Mouse (Mus musculus): Measurements from ENCODE around the gene Nipal1.

- TF ChIP-seq CTCF (IDR thresholded peaks at IDR 0.05; ENCODE audit: borderline replicate concordance, insufficient read depth, low read length) (no peak), POLR2A (IDR thresholded peaks at IDR 0.05; ENCODE audit: low read depth, low read length) (no peak)
Measured at GRCm38 (mm10) chr5:72664854-72665253, 17.3 kb downstream of the Nipal1 start.
